Mouse (Mus musculus) heart, postnatal 0 days (tissue): Measurements from ENCODE around the gene Gm20489.

ENCODE experiments used
- CTCF ChIP-seq: IDR thresholded peaks from 2 replicates; pipeline ENCODE4 v1.5.1; 2016; ENCODE audit warnings: antibody characterized with exemption, control low read depth, low read depth
- EP300 ChIP-seq: IDR thresholded peaks from 2 replicates; pipeline ENCODE4 v1.6.1; 2016; ENCODE audit warnings: antibody characterized with exemption, low read depth

DNA sequence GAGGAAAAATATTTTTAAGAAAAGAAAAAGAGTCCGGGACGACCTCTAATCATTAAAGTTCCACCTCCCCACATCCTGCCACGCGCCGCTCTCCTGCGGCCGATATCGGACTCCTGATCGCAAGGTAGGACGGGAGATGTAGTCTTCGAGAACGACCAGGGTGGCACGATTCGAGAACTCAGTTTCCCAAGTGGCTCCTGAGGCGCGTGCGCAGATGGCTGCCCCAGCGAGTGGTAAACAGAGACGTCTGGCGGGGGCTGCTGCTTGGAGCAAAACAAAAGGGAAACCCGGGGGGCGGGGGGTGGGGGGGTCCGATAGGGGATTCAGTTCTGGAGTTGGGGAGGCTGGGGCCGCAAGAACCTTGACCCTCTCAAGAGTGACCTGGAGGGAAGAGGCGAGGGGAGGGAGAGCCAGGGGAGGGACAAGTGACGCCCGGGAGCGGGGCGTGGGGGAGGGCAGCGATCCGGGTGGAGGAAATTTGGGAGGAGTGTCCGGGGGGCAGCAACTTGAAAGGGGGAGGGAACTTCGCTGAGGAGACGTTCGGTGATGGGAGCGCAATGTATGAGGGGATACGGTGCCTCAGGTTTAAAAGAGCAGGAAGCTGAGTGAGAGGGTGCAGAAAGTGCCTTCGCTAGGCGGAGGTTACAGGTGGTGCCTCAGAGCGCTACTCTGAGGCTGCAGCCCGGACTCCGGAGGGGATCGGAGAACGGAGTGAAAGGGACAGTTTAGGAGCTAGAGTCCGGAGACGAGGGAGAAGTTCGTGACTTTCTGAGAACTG, 14.7 kb downstream of the Gm20489 start, which contains the start of gene Foxo4:
- TF ChIP-seq CTCF = no peak
- TF ChIP-seq EP300 = no peak
